Mouse (Mus musculus) telencephalon, adult 2 months (tissue): ENCODE measurements at regions not wholly inside any gene's neighbourhood (a gene's known extent, or its start where the extent isn't known, plus 50 kb on each side); places are given as distances from the start of the nearest gene placed in this dataset.

ENCODE experiments used
- DNase-seq: peaks from one replicate; pipeline ENCODE4 v3.0.0-alpha.2; 2011; ENCODE audit warnings: low read depth, low spot score

DNA sequence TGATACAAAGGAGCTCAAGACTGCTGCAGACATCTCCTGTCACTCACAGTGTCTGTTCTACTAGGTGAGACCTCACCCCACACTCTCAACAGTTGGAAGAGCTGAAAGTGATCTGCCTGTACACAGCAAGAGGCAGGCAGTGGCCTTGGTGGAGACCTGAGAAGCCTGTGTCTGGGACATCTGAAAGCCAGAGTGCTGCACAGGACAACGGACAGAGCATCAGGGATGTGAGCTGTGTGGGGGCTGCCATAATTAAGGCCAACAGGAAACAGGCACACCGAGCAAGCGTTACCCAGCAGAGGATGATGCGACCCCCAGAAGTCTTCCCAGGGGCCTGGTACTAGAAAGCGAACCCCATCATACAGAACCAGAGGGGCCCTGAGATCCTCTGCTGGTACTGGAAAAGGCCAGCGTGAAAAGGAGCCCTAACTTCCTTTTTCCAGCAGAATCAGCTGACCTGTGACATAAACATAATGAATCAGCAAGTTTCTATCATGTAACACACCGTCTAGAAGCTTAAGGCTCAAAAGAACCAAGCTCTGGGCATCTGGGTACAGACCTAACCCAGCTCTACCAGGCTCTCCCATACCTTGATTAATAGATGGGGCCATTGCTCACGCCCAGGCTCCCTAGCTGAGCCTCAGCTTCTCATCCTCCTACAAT lies 105.7 kb downstream of the Plxna1 start:
- DNase-seq, result no peak

DNA sequence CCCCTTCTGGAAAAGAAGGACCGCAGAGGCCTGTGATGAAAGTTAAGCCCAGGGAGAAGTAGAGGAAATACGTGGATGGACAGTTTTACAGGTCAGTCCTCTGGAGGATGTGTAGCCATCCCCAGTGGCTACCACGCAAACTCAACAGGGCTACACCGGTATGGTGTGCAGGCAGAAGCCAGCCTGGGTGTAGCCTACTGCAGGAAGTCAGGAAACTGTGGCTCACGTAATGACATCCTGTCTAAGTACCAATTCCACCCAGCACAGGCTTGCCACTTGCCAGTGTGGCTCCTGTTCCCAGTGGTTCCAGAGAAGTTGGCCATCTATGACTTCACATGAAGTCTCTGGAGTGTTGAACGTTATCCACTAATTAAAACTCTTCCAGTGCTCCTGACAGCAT lies 105.0 kb downstream of the Plxna1 start:
- no peak for DNase-seq

DNA sequence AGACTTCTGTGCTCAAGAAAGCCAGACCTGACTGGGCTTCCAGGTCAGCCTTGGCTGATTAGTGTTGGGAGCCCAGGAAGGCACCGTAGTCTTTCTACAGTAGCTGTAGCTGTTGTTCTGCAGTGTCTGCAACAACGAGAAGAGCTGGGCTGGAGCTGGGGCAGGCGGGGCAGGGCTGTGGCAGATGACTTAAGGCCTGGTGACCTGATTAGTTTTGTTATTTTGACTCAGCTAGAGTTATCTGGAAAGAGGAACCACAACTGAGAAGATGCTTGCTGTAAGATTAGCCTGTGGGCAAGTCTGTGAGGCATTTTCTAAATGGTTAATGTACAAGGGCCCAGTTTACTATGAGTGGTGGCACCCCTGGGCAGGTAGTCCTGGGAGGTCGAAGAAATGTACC lies 104.3 kb downstream of the Plxna1 start:
- DNase-seq, result no peak

GRCm38 (mm10) chr6:89259406-89259994 lies 102.9 kb downstream of the Plxna1 start:
- no peak for DNase-seq

DNA sequence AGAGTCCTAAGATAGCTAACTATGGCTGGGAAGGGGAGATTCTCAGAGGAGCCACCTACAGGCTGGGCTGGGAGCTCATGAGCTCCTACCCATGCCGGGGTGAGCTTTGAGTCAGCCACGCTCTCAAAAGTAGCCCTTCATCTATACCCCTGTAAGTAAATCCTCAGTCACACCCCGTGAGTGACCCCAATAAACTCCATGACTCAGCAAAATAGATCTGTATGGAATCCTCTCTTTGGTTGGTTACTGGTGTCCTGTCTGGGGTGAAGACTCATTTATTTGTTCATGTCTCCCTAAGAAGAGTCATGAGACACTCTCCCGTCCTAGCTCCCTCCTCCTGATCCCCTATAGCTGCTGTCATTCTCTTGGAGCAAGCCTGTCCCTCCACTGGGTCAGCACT lies 99.5 kb downstream of the Plxna1 start:
- DNase-seq, result no peak

- no peak for DNase-seq
Observed at GRCm38 (mm10) chr6:89265296-89265695, 97.1 kb downstream of the Plxna1 start.
